Mouse (Mus musculus): ENCODE measurements at regions not wholly inside any gene's neighbourhood (a gene's known extent, or its start where the extent isn't known, plus 50 kb on each side); places are given as distances from the start of the nearest gene placed in this dataset.
"Not testable (repeated sequence)": the region's sequence is repeated elsewhere in the genome, so short reads cannot be mapped to it uniquely, and the experiment has no call there.

GRCm38 (mm10) chr9:11373294-11373903, 468.8 kb upstream of the Cntn5 start:
- H3K9me3 ChIP-seq (ENCODE audit: low read length): no peaks in the 10 kb centered on the region
- no peak overlapping the region for H3K4me3 ChIP-seq (ENCODE audit: low read length)
- no peaks in the 10 kb centered on the region for H3K36me3 ChIP-seq (ENCODE audit: insufficient read depth, low read length)
- no peaks in the 10 kb centered on the region for H3K27me3 ChIP-seq (ENCODE audit: insufficient read depth, low read length)
- no peak overlapping the region for H3K9ac ChIP-seq (replicated peaks; ENCODE audit: low read length)
- no peaks in the 10 kb centered on the region for H3K4me1 ChIP-seq (ENCODE audit: insufficient read depth, low read length)
- ATAC-seq (ENCODE audit: low FRiP score, low TSS enrichment): no peak
- H3K27ac ChIP-seq (ENCODE audit: low read length): no peak overlapping the region
- WGBS: 78% methylated on average over 2 of the region's 2 CpGs
- H3K4me2 ChIP-seq (replicated peaks; ENCODE audit: low read depth, low read length): no peak overlapping the region

DNA sequence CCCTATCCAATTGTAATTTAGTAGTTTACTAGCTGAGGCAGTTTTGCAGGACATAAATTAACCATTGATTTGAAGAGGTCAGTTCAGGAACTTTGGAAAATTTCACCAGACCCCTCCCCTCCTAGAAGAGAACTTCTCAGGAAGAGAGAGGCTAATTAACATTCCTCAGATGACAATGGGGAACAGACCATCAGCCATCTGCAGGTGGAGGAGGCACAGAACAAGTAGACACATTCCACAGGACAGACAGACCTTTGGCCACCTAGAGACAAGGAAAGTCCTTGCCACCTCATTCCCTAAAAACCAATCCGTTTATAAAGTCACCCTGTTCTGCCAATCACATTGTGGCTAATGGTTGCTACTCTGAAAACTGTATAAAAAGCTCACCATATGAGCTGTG, 463.5 kb upstream of the Cntn5 start:
- Histone ChIP-seq H3K36me3 (ENCODE audit: insufficient read depth, low read length) (no peaks in the 10 kb centered on the region), H3K27me3 (ENCODE audit: insufficient read depth, low read length) (no peaks in the 10 kb centered on the region), H3K27ac (ENCODE audit: low read length) (no peak overlapping the region), H3K9ac (replicated peaks; ENCODE audit: low read length) (no peak overlapping the region), H3K4me1 (ENCODE audit: insufficient read depth, low read length) (no peaks in the 10 kb centered on the region), H3K4me2 (replicated peaks; ENCODE audit: low read depth, low read length) (no peak overlapping the region), H3K9me3 (ENCODE audit: low read length) (no peaks in the 10 kb centered on the region), H3K4me3 (ENCODE audit: low read length) (no peak overlapping the region)
- no peak for ATAC-seq (ENCODE audit: low FRiP score, low TSS enrichment)
- 38% methylated on average over 1 of the region's 1 CpGs for WGBS

GRCm38 (mm10) chr9:11328900-11329299, 424.3 kb upstream of the Cntn5 start:
- no peak for ATAC-seq (ENCODE audit: low FRiP score, low TSS enrichment)
- no peak overlapping the region for H3K4me2 ChIP-seq (replicated peaks; ENCODE audit: low read depth, low read length)
- WGBS: 86% methylated on average over 4 of the region's 4 CpGs
- no peak overlapping the region for H3K27ac ChIP-seq (ENCODE audit: low read length)
- no peak overlapping the region for H3K4me3 ChIP-seq (ENCODE audit: low read length)
- H3K27me3 ChIP-seq (ENCODE audit: insufficient read depth, low read length): no peaks in the 10 kb centered on the region
- no peaks in the 10 kb centered on the region for H3K36me3 ChIP-seq (ENCODE audit: insufficient read depth, low read length)
- H3K9ac ChIP-seq (replicated peaks; ENCODE audit: low read length): no peak overlapping the region
- H3K4me1 ChIP-seq (ENCODE audit: insufficient read depth, low read length): no peaks in the 10 kb centered on the region
- no peaks in the 10 kb centered on the region; the same call in 1 of the 2 replicates for H3K9me3 ChIP-seq (ENCODE audit: low read length)

DNA sequence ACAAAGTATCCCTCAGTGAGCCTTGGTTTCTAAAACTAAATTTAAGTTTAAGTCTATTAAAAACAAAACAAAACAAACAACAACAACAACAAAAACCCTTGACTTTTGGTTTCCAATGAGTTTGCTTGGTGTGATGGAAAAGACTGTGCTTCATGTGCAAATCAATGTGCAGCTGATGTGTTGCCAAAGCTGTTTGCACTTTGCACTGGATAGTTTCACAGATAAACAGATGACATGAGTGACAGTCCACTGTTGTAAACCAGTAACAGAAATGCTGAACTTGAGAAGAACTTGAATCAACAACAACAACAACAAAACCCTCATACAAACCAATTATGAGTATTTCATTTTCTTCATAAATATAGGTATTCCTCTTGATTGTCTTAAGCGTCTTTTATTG, 412.6 kb upstream of the Cntn5 start:
- Histone ChIP-seq H3K9me3 (ENCODE audit: low read length) (no peaks in the 10 kb centered on the region), H3K4me2 (replicated peaks; ENCODE audit: low read depth, low read length) (no peak overlapping the region), H3K36me3 (ENCODE audit: insufficient read depth, low read length) (no peaks in the 10 kb centered on the region), H3K4me3 (ENCODE audit: low read length) (no peak overlapping the region), H3K27ac (ENCODE audit: low read length) (no peak overlapping the region), H3K4me1 (ENCODE audit: insufficient read depth, low read length) (no peaks in the 10 kb centered on the region), H3K9ac (replicated peaks; ENCODE audit: low read length) (no peak overlapping the region), H3K27me3 (ENCODE audit: insufficient read depth, low read length) (no peaks in the 10 kb centered on the region)
- ATAC-seq (ENCODE audit: low FRiP score, low TSS enrichment): no peak
- WGBS: 89% methylated on average over 1 of the region's 1 CpGs

GRCm38 (mm10) chr9:11297116-11297515, 392.5 kb upstream of the Cntn5 start:
- H3K27me3 ChIP-seq (ENCODE audit: insufficient read depth, low read length); ATAC-seq (ENCODE audit: low FRiP score, low TSS enrichment); H3K36me3 ChIP-seq (ENCODE audit: insufficient read depth, low read length); H3K4me2 ChIP-seq (replicated peaks; ENCODE audit: low read depth, low read length); H3K4me3 ChIP-seq (ENCODE audit: low read length); H3K9ac ChIP-seq (replicated peaks; ENCODE audit: low read length); H3K27ac ChIP-seq (ENCODE audit: low read length); H3K4me1 ChIP-seq (ENCODE audit: insufficient read depth, low read length); H3K9me3 ChIP-seq (ENCODE audit: low read length): not testable (repeated sequence)
- WGBS: 95% methylated on average over 17 of the region's 17 CpGs

- Histone ChIP-seq H3K4me3 (ENCODE audit: low read length) (no peak overlapping the region), H3K4me2 (replicated peaks; ENCODE audit: low read depth, low read length) (no peak overlapping the region), H3K27me3 (ENCODE audit: insufficient read depth, low read length) (no peaks in the 10 kb centered on the region), H3K27ac (ENCODE audit: low read length) (no peak overlapping the region), H3K36me3 (ENCODE audit: insufficient read depth, low read length) (no peaks in the 10 kb centered on the region), H3K4me1 (ENCODE audit: insufficient read depth, low read length) (no peaks in the 10 kb centered on the region), H3K9ac (replicated peaks; ENCODE audit: low read length) (no peak overlapping the region), H3K9me3 (ENCODE audit: low read length) (no peaks in the 10 kb centered on the region)
- WGBS: 81% methylated on average over 4 of the region's 4 CpGs
- ATAC-seq (ENCODE audit: low FRiP score, low TSS enrichment): no peak
These were observed 380.6 kb upstream of the Cntn5 start for GRCm38 (mm10) chr9:11285135-11285534.

- no peak for ATAC-seq (ENCODE audit: low FRiP score, low TSS enrichment)
- WGBS: 76% methylated on average over 1 of the region's 1 CpGs
These were observed 380.0 kb upstream of the Cntn5 start for GRCm38 (mm10) chr9:11284549-11284948.

DNA sequence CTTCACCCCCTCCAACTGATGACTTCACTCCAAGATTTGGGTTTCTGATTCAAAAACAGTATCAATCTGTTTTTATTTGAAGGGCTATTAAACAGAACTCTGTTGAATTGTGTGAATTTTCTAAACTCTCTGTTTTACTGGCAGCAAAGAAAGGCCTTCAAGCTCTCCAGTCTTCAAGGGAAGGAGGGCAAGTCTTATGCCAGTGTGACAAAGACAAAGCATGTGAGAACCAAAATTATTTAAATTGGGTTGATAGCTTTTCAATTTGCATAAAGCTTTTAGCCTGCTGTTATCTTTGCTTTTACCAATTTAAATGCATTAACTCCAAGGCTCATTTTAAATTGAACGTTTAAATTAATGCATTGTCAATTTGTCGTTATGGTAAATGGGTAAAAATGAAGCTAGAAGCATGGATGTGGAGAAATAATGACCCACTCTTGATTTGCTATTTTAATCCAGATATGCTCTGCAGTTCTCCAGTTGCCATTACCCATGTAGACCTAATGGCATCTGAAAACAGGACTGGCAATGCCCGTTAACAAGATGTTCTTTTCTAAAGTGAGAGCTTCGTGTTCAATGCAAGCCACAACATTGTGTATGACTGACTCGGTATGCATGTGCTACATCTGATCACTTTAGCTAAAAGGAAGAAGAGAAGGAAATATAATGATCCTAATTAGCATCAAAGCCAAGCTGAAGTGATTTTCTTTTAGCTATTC, 375.0 kb upstream of the Cntn5 start:
- H3K9ac ChIP-seq (replicated peaks; ENCODE audit: low read length): no peak overlapping the region
- no peaks in the 10 kb centered on the region for H3K4me1 ChIP-seq (ENCODE audit: insufficient read depth, low read length)
- H3K27ac ChIP-seq (ENCODE audit: low read length): no peak overlapping the region
- H3K27me3 ChIP-seq (ENCODE audit: insufficient read depth, low read length): no peaks in the 10 kb centered on the region
- 86% methylated on average over 5 of the region's 5 CpGs for WGBS
- H3K4me3 ChIP-seq (ENCODE audit: low read length): no peak overlapping the region
- no peaks in the 10 kb centered on the region for H3K36me3 ChIP-seq (ENCODE audit: insufficient read depth, low read length)
- ATAC-seq (ENCODE audit: low FRiP score, low TSS enrichment): no peak
- H3K9me3 ChIP-seq (ENCODE audit: low read length): 0 out of 2 replicates have a peak, but pooled peaks cover 4% of the 10 kb centered on the region
- H3K4me2 ChIP-seq (replicated peaks; ENCODE audit: low read depth, low read length): no peak overlapping the region

More at GRCm38 (mm10) chr9:11284549-11284948, 380.0 kb upstream of the Cntn5 start:
- Histone ChIP-seq H3K9me3 (ENCODE audit: low read length) (no peaks in the 10 kb centered on the region), H3K27me3 (ENCODE audit: insufficient read depth, low read length) (no peaks in the 10 kb centered on the region), H3K4me3 (ENCODE audit: low read length) (no peak overlapping the region), H3K4me1 (ENCODE audit: insufficient read depth, low read length) (no peaks in the 10 kb centered on the region), H3K36me3 (ENCODE audit: insufficient read depth, low read length) (no peaks in the 10 kb centered on the region), H3K4me2 (replicated peaks; ENCODE audit: low read depth, low read length) (no peak overlapping the region), H3K9ac (replicated peaks; ENCODE audit: low read length) (no peak overlapping the region), H3K27ac (ENCODE audit: low read length) (no peak overlapping the region)

GRCm38 (mm10) chr9:11277810-11278209, 373.2 kb upstream of the Cntn5 start:
- Histone ChIP-seq H3K4me3 (ENCODE audit: low read length) (no peak overlapping the region), H3K4me2 (replicated peaks; ENCODE audit: low read depth, low read length) (no peak overlapping the region), H3K27me3 (ENCODE audit: insufficient read depth, low read length) (no peaks in the 10 kb centered on the region), H3K27ac (ENCODE audit: low read length) (no peak overlapping the region), H3K4me1 (ENCODE audit: insufficient read depth, low read length) (no peaks in the 10 kb centered on the region), H3K36me3 (ENCODE audit: insufficient read depth, low read length) (no peaks in the 10 kb centered on the region), H3K9me3 (ENCODE audit: low read length) (0 out of 2 replicates have a peak, but pooled peaks cover 4% of the 10 kb centered on the region), H3K9ac (replicated peaks; ENCODE audit: low read length) (no peak overlapping the region)
- ATAC-seq (ENCODE audit: low FRiP score, low TSS enrichment): no peak
- WGBS: 95% methylated on average over 22 of the region's 22 CpGs

DNA sequence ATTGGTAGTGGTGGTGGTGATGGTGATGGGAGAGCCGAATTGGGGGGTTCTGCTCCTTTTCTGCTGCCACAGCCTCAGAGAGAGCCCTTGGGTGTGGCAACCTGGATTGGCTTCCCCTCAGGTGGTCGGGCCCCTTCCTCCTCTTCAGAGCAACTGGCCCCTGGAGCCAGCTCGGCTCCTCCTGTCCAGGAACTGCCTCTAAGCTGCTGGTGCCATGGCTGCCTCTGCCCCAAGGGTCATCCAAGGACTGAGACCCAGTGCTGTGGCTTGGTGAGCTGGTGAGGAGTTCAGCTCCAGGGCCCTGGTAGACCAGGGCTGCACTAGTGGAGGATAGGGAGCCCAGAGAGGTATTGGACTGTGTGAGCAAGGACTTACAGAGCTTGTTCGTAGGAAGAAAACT, 372.4 kb upstream of the Cntn5 start:
- H3K27ac ChIP-seq (ENCODE audit: low read length): no peak overlapping the region
- H3K27me3 ChIP-seq (ENCODE audit: insufficient read depth, low read length): no peaks in the 10 kb centered on the region
- ATAC-seq (ENCODE audit: low FRiP score, low TSS enrichment): no peak
- H3K36me3 ChIP-seq (ENCODE audit: insufficient read depth, low read length): no peaks in the 10 kb centered on the region
- no peak overlapping the region for H3K4me2 ChIP-seq (replicated peaks; ENCODE audit: low read depth, low read length)
- no peaks in the 10 kb centered on the region for H3K4me1 ChIP-seq (ENCODE audit: insufficient read depth, low read length)
- 81% methylated on average over 4 of the region's 4 CpGs for WGBS
- no peak overlapping the region for H3K4me3 ChIP-seq (ENCODE audit: low read length)
- H3K9me3 ChIP-seq (ENCODE audit: low read length): 0 out of 2 replicates have a peak, but pooled peaks cover 4% of the 10 kb centered on the region
- H3K9ac ChIP-seq (replicated peaks; ENCODE audit: low read length): no peak overlapping the region

Data from kidney, embryonic 16.5 days (tissue).